Mouse (Mus musculus) stomach, postnatal 0 days (tissue): ENCODE measurements around the gene Shh.

Experiments
- CTCF ChIP-seq: IDR thresholded peaks from 2 replicates; pipeline ENCODE4 v1.5.1; 2016; ENCODE audit warnings: antibody characterized with exemption, low read depth, mild to moderate bottlenecking, moderate library complexity
- EP300 ChIP-seq: optimal IDR thresholded peaks from 2 replicates; pipeline ENCODE3; 2016; ENCODE audit warnings: antibody characterized with exemption

DNA sequence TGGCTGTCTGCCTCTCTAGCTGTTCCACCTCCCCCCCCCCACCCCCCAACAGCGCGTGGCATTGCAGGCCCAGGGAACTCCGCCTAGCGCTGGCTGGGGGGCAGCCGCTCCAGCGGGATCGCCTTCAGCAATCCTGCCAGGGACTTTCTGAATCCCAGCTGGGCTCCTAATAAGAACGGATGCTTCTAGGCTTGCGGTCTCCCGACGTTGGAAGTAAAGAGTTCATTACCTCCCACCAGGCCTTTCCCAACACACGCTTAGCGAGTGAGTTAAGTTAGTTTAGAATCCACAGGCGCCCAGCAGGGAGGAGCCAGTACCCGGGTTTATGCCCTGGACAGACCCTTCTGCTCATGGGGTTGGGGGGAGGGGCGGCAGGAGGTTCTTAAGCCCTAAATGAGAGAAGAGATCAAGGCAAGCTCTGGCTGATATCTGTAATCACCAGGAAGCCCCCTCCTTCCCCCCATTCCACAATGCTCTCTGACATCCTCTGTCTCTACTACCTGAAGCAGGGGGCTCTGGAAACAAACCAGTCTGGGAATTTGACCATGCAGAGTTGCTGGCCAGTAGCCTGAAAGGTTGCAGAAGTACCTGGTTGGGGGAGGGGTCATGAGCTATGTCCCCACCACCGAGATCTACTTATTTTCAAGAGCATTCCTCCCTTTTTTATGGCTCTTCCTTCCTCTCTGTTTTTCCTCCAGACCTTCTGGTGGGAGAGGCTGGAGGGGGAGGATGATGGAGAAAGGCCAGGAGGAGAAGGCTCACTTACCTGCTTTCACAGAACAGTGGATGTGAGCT is 6.3 kb downstream of the Shh start:
- TF ChIP-seq CTCF (no peak), EP300 (no peak)
